Mouse (Mus musculus): ENCODE measurements around the gene Gm9837. TPM values are rescaled to one million over a fixed set of nuclear protein-coding genes. Genes with fewer than 3 reads are reported as not detected.
"Not testable (repeated sequence)": the region's sequence is repeated elsewhere in the genome, so short reads cannot be mapped to it uniquely, and the experiment has no call there.

Gene Gm9837
- total RNA-seq, 2 experiments from 2014 or later, result not detected

- DNase-seq (ENCODE audit: low spot score in 2 of 2), result peak; percentile 98 to 100
- intact Hi-C loops (cut with DNase I), result no loop called here
These were observed 39.5 kb downstream of the Gm9837 start, which contains the start of the genes Uqcrq and Gdf9 for GRCm38 (mm10) chr11:53430670-53431346. Gene Uqcrq, minus strand, starts transcription at chr11:53430831. Gene Gdf9, plus strand, starts transcription at chr11:53431023.

GRCm38 (mm10) chr11:53430300-53430669, 40.0 kb downstream of the Gm9837 start:
- intact Hi-C loops (cut with DNase I), result no loop called here
- no peak for DNase-seq (ENCODE audit: low spot score in 2 of 2)

GRCm38 (mm10) chr11:53429182-53429581, 41.1 kb downstream of the Gm9837 start:
- intact Hi-C loops (cut with DNase I), result no loop called here
- no peak for DNase-seq (ENCODE audit: low spot score in 2 of 2)

- DNase-seq (ENCODE audit: low spot score in 2 of 2), result no peak
- intact Hi-C loops (cut with DNase I), result no loop called here
These were observed 41.6 kb downstream of the Gm9837 start for GRCm38 (mm10) chr11:53428716-53429057.

GRCm38 (mm10) chr11:53427993-53428715, 42.1 kb downstream of the Gm9837 start:
- intact Hi-C loops (cut with DNase I), result no loop called here
- no peak for DNase-seq (ENCODE audit: low spot score in 2 of 2)

- DNase-seq (ENCODE audit: low spot score in 2 of 2); intact Hi-C loops (cut with DNase I): not testable (repeated sequence)
These were observed 43.4 kb downstream of the Gm9837 start for GRCm38 (mm10) chr11:53426914-53427313.

GRCm38 (mm10) chr11:53425711-53426255, 44.5 kb downstream of the Gm9837 start:
- intact Hi-C loops (cut with DNase I), result no loop called here
- DNase-seq (ENCODE audit: low spot score in 2 of 2), result peak in 1 of 2 experiments; percentile 43

- DNase-seq (ENCODE audit: low spot score in 2 of 2), result peak; percentile 43 to 69
- intact Hi-C loops (cut with DNase I), result no loop called here
These were observed 45.0 kb downstream of the Gm9837 start for GRCm38 (mm10) chr11:53425251-53425650.

GRCm38 (mm10) chr11:53424826-53425225, 45.5 kb downstream of the Gm9837 start:
- intact Hi-C loops (cut with DNase I), result no loop called here

GRCm38 (mm10) chr11:53423036-53423435, 47.2 kb downstream of the Gm9837 start, which contains the start of gene Leap2:
Gene Leap2, minus strand, starts transcription at chr11:53423170.
- intact Hi-C loops (cut with DNase I), result no loop called here
- no peak for DNase-seq (ENCODE audit: low spot score in 2 of 2)

More at GRCm38 (mm10) chr11:53424826-53425225, 45.5 kb downstream of the Gm9837 start:
- DNase-seq (ENCODE audit: low spot score in 2 of 2), result peak in 1 of 2 experiments; percentile 28

Other genes with a start within 250 kb of the Gm9837 start
- gene Hspa4, start 170.0 kb downstream of the Gm9837 start, total RNA-seq (2021), result 100 to 1,000 TPM; 178 to 182 TPM
- 10 to 100 TPM; 13.2 to 15.7 TPM for gene Zcchc10, start 145.8 kb downstream of the Gm9837 start, total RNA-seq (2021)
- gene Aff4, start 119.6 kb downstream of the Gm9837 start, total RNA-seq (2021), result 100 to 1,000 TPM; 179 to 194 TPM
- not detected for gene Leap2, start 47.3 kb downstream of the Gm9837 start, total RNA-seq (2021)
- gene Uqcrq, start 39.6 kb downstream of the Gm9837 start, total RNA-seq (2021), result 100 to 1,000 TPM; 488 to 504 TPM
- 1 to 10 TPM in 1 of 2 experiments, under 1 TPM in 1; 0.41 to 1.2 TPM for gene Gdf9, start 39.5 kb downstream of the Gm9837 start, total RNA-seq (2021)
- under 1 TPM; 0.32 to 0.34 TPM for gene Gm10447, start 13.4 kb downstream of the Gm9837 start, total RNA-seq (2021)
- gene Shroom1, start 13.3 kb downstream of the Gm9837 start, total RNA-seq (2021), result 1 to 10 TPM; 4.0 to 4.5 TPM
- 1 to 10 TPM; 3.3 TPM for gene Gm9945, start 9.7 kb upstream of the Gm9837 start, total RNA-seq (2021)
- gene Sowaha, start 9.8 kb upstream of the Gm9837 start, total RNA-seq (2021), result 10 to 100 TPM; 79.1 to 79.3 TPM
- gene Sept8, start 48.8 kb upstream of the Gm9837 start, total RNA-seq (2021), result 100 to 1,000 TPM; 299 to 327 TPM
- gene Kif3a, start 96.9 kb upstream of the Gm9837 start, total RNA-seq (2021), result 100 to 1,000 TPM; 129 to 130 TPM
- not detected for gene Il4, start 148.2 kb upstream of the Gm9837 start, total RNA-seq (2021)
- not detected for gene Il13, start 164.2 kb upstream of the Gm9837 start, total RNA-seq (2021)
- gene Rad50, start 236.8 kb upstream of the Gm9837 start, total RNA-seq (2021), result 1 to 10 TPM; 9.2 to 9.6 TPM